Mouse (Mus musculus) MEL (cell line): Measurements from ENCODE around the gene Lcmt1. TPM values are rescaled to one million over a fixed set of nuclear protein-coding genes. Genes with fewer than 3 reads are reported as not detected.

Experiments used
- DNase-seq: peaks from one replicate; pipeline ENCODE4 v3.0.0; 2011; ENCODE audit warnings: low read depth, low spot score
- H3K27ac ChIP-seq: 2 replicates; pipeline ENCODE4 v1.5.1; 2012; ENCODE audit warnings: low read depth, mild to moderate bottlenecking, control low read depth, low read length, moderate library complexity; ENCODE audit not compliant: control insufficient read depth
- H3K27me3 ChIP-seq, 2 experiments: fragments of 150-350 bp in 1 of 2; sonication (generic) in 1 of 2; 2 replicates each; pipeline ENCODE4 v1.6.1; 2012; ENCODE audit warnings: low read length in 2 of 2, mild to moderate bottlenecking in 2 of 2, improper control_type of control experiment in 1 of 2, moderate library complexity in 1 of 2; ENCODE audit not compliant: insufficient read depth in 2 of 2, control insufficient read depth in 1 of 2
- H3K36me3 ChIP-seq, 2 experiments: 2 replicates each; pipeline ENCODE4 v1.6.1; 2012 to 2014; ENCODE audit warnings: low read length in 2 of 2, improper control_type of control experiment in 1 of 2, inconsistent platforms in 1 of 2, mild to moderate bottlenecking in 1 of 2; ENCODE audit not compliant: insufficient read depth in 2 of 2, control insufficient read depth in 1 of 2
- H3K4me1 ChIP-seq, 2 experiments: fragments of 150-350 bp in 1 of 2; sonication (generic) in 1 of 2; 2 replicates each; pipeline ENCODE4 v1.6.1; 2012; ENCODE audit warnings: low read length in 2 of 2, improper control_type of control experiment in 1 of 2, mild to moderate bottlenecking in 1 of 2; ENCODE audit not compliant: insufficient read depth in 2 of 2, control insufficient read depth in 1 of 2
- H3K4me3 ChIP-seq, 2 experiments: fragments of 150-350 bp in 1 of 2; sonication (generic) in 1 of 2; 2 replicates each; pipeline ENCODE4 v1.5.1; 2012; ENCODE audit warnings: low read depth in 2 of 2, low read length in 2 of 2, mild to moderate bottlenecking in 2 of 2, moderate library complexity in 2 of 2, control low read depth in 1 of 2, improper control_type of control experiment in 1 of 2; ENCODE audit not compliant: control insufficient read depth in 1 of 2, insufficient read depth in 1 of 2
- H3K79me2 ChIP-seq: 2 replicates; pipeline ENCODE4 v1.6.1; 2012; ENCODE audit warnings: mild to moderate bottlenecking, low read length, moderate library complexity; ENCODE audit not compliant: control insufficient read depth, poor library complexity, insufficient read depth
- H3K9ac ChIP-seq: 2 replicates; pipeline ENCODE4 v1.6.1; 2012; ENCODE audit warnings: low read depth, mild to moderate bottlenecking, control low read depth, low read length, moderate library complexity; ENCODE audit not compliant: control insufficient read depth, poor library complexity, severe bottlenecking
- H3K9me3 ChIP-seq: fragments of 150-350 bp; sonication (generic); replicated peaks from 2 replicates; pipeline ENCODE4 v1.6.1; 2012; ENCODE audit warnings: mild to moderate bottlenecking, low read length, improper control_type of control experiment, moderate library complexity; ENCODE audit not compliant: insufficient read depth
- CHD1 ChIP-seq: IDR thresholded peaks from 2 replicates; pipeline ENCODE4 v1.6.1; 2012; ENCODE audit warnings: low read depth, mild to moderate bottlenecking, inconsistent platforms, low read length, improper control_type of control experiment
- E2F4 ChIP-seq: IDR thresholded peaks from 2 replicates; pipeline ENCODE4 v1.6.1; 2011; ENCODE audit warnings: low read depth, low read length, improper control_type of control experiment, borderline replicate concordance
- ETS1 ChIP-seq: IDR thresholded peaks from 2 replicates; pipeline ENCODE4 v1.6.1; 2012; ENCODE audit warnings: low read depth, mild to moderate bottlenecking, inconsistent platforms, low read length, improper control_type of control experiment, moderate library complexity
- HCFC1 ChIP-seq: IDR thresholded peaks from 2 replicates; pipeline ENCODE4 v1.6.1; 2012; ENCODE audit warnings: low read depth, mild to moderate bottlenecking, inconsistent platforms, low read length, improper control_type of control experiment, moderate library complexity
- JUND ChIP-seq: IDR thresholded peaks from 2 replicates; pipeline ENCODE4 v1.6.1; 2011; ENCODE audit warnings: low read depth, mild to moderate bottlenecking, improper control_type of control experiment, low read length
- KAT2A ChIP-seq: conservative IDR thresholded peaks from 2 replicates; pipeline ENCODE4 v1.6.1; 2012; ENCODE audit warnings: low read depth, low read length, improper control_type of control experiment, inconsistent platforms
- MAX ChIP-seq: IDR thresholded peaks from 2 replicates; pipeline ENCODE4 v1.6.1; 2011; ENCODE audit warnings: low read length, improper control_type of control experiment
- MAZ ChIP-seq: IDR thresholded peaks from 2 replicates; pipeline ENCODE4 v1.6.1; 2012; ENCODE audit warnings: low read depth, mild to moderate bottlenecking, inconsistent platforms, low read length, improper control_type of control experiment
- NELFE ChIP-seq: IDR thresholded peaks from 2 replicates; pipeline ENCODE4 v1.6.1; 2011; ENCODE audit warnings: low read depth, low read length, improper control_type of control experiment
- NRF1 ChIP-seq: IDR thresholded peaks from 2 replicates; pipeline ENCODE4 v1.6.1; 2014; ENCODE audit warnings: low read depth, mild to moderate bottlenecking, inconsistent platforms, low read length, improper control_type of control experiment, moderate library complexity; ENCODE audit not compliant: poor library complexity, insufficient read depth, severe bottlenecking
- POLR2AphosphoS5 ChIP-seq: IDR thresholded peaks from 2 replicates; pipeline ENCODE4 v1.6.1; 2012; ENCODE audit warnings: low read depth, borderline replicate concordance, mild to moderate bottlenecking, inconsistent platforms, low read length, moderate library complexity, mixed read lengths
- RCOR1 ChIP-seq: IDR thresholded peaks from 2 replicates; pipeline ENCODE4 v1.6.1; 2012; ENCODE audit warnings: low read depth, mild to moderate bottlenecking, inconsistent platforms, low read length, improper control_type of control experiment
- TAL1 ChIP-seq: IDR thresholded peaks from 2 replicates; pipeline ENCODE4 v1.6.1; 2012; ENCODE audit warnings: mild to moderate bottlenecking, inconsistent platforms, low read length, moderate library complexity, mixed read lengths
- UBTF ChIP-seq: IDR thresholded peaks from 2 replicates; pipeline ENCODE4 v1.6.1; 2012; ENCODE audit warnings: low read depth, mild to moderate bottlenecking, inconsistent platforms, low read length, improper control_type of control experiment, moderate library complexity, borderline replicate concordance; ENCODE audit not compliant: insufficient read depth
- USF2 ChIP-seq, 2 experiments: IDR thresholded peaks; 2 replicates each; pipeline ENCODE4 v1.6.1; 2011 to 2012; ENCODE audit warnings: improper control_type of control experiment in 2 of 2, low read length in 2 of 2, borderline replicate concordance in 1 of 2, inconsistent platforms in 1 of 2, low read depth in 1 of 2, mild to moderate bottlenecking in 1 of 2; ENCODE audit not compliant: insufficient read depth in 1 of 2
- polyA plus RNA-seq, 2 experiments: library from polyadenylated mRNA; stranded (reverse) in 1 of 2; unstranded in 1 of 2; fragments of >175 nt in 1 of 2; fragments of >200 nt in 1 of 2; gene quantifications; 2 replicates each; pipeline versions ENCODE4 v1.2.1 to v1.2.4; 2012; ENCODE audit warnings: low replicate concordance in 2 of 2, low read depth in 1 of 2; ENCODE audit not compliant: insufficient read length in 2 of 2, insufficient read depth in 1 of 2, missing spikeins in 1 of 2
- total RNA-seq: library from RNA; depleted of rRNA; stranded (reverse); fragments of 300-350 nt; gene quantifications from 2 replicates; pipeline ENCODE4 v1.2.3, GENCODE M21; 2012

Gene Lcmt1
- total and polyA plus RNA-seq, 3 experiments: 44.4 to 51.7 TPM; not detected in 1

GRCm38 (mm10) chr7:123449676-123450075, 80.1 kb downstream of the Lcmt1 start:
- no peak for DNase-seq
- H3K27ac ChIP-seq: no peak overlapping the region

GRCm38 (mm10) chr7:123450515-123450914, 80.9 kb downstream of the Lcmt1 start:
- no peaks in the 10 kb centered on the region for H3K9me3 ChIP-seq
- no peak overlapping the region for H3K9ac ChIP-seq
- TF ChIP-seq MAZ (no peak), ETS1 (no peak), E2F4 (no peak), MAX (no peak), NELFE (no peak), RCOR1 (no peak), UBTF (no peak), USF2 (IDR thresholded peaks at IDR 0.05; ENCODE audit: borderline replicate concordance in 1 of 2, insufficient read depth in 1 of 2, low read depth in 1 of 2, low read length in 2 of 2) (no peak), NRF1 (no peak)
- no peak for DNase-seq
- no peaks in the 10 kb centered on the region for H3K4me1 ChIP-seq
- no peaks in the 10 kb centered on the region for H3K27me3 ChIP-seq
- H3K4me3 ChIP-seq: no peak overlapping the region
- H3K27ac ChIP-seq: no peak overlapping the region
- no peaks in the 10 kb centered on the region for H3K79me2 ChIP-seq
- no peaks in the 10 kb centered on the region for H3K36me3 ChIP-seq

More at GRCm38 (mm10) chr7:123449676-123450075, 80.1 kb downstream of the Lcmt1 start:
- Histone ChIP-seq H3K4me3 (no peak overlapping the region), H3K9ac (no peak overlapping the region), H3K9me3 (no peaks in the 10 kb centered on the region), H3K27me3 (no peaks in the 10 kb centered on the region), H3K4me1 (no peaks in the 10 kb centered on the region), H3K36me3 (no peaks in the 10 kb centered on the region), H3K79me2 (no peaks in the 10 kb centered on the region)
- no peak for TF ChIP-seq POLR2AphosphoS5
- TF ChIP-seq KAT2A: no peak
- TF ChIP-seq TAL1: no peak
- no peak for TF ChIP-seq MAX

GRCm38 (mm10) chr7:123452551-123452950, 83.0 kb downstream of the Lcmt1 start:
- Histone ChIP-seq H3K27ac (no peak overlapping the region), H3K4me1 (peaks cover 0 to 5% of the 10 kb centered on the region in 2 experiments; a peak in 2 of 4 replicates)
- TF ChIP-seq JUND (no peak), RCOR1 (no peak), MAZ (no peak), ETS1 (no peak), CHD1 (no peak), HCFC1 (no peak), USF2 (IDR thresholded peaks at IDR 0.05; ENCODE audit: borderline replicate concordance in 1 of 2, insufficient read depth in 1 of 2, low read depth in 1 of 2, low read length in 2 of 2) (no peak)
- TF ChIP-seq, all 39 proteins: peak for 0
- DNase-seq: no peak
- H3K36me3 ChIP-seq: no peaks in the 10 kb centered on the region; a peak in 1 of 4 replicates
- H3K79me2 ChIP-seq: no peaks in the 10 kb centered on the region
- no peaks in the 10 kb centered on the region for H3K27me3 ChIP-seq
- no peak overlapping the region for H3K9ac ChIP-seq
- no peak overlapping the region for H3K4me3 ChIP-seq
- no peaks in the 10 kb centered on the region for H3K9me3 ChIP-seq
